Mouse (Mus musculus) neural tube, embryonic 10.5 days (tissue): ENCODE measurements around the gene Hpse.

Source experiments
- DNase-seq: peaks from one replicate; pipeline ENCODE4 v3.0.0-alpha.2; 2017; ENCODE audit warnings: low spot score; ENCODE audit errors: extremely low spot score

Gene Hpse

DNA sequence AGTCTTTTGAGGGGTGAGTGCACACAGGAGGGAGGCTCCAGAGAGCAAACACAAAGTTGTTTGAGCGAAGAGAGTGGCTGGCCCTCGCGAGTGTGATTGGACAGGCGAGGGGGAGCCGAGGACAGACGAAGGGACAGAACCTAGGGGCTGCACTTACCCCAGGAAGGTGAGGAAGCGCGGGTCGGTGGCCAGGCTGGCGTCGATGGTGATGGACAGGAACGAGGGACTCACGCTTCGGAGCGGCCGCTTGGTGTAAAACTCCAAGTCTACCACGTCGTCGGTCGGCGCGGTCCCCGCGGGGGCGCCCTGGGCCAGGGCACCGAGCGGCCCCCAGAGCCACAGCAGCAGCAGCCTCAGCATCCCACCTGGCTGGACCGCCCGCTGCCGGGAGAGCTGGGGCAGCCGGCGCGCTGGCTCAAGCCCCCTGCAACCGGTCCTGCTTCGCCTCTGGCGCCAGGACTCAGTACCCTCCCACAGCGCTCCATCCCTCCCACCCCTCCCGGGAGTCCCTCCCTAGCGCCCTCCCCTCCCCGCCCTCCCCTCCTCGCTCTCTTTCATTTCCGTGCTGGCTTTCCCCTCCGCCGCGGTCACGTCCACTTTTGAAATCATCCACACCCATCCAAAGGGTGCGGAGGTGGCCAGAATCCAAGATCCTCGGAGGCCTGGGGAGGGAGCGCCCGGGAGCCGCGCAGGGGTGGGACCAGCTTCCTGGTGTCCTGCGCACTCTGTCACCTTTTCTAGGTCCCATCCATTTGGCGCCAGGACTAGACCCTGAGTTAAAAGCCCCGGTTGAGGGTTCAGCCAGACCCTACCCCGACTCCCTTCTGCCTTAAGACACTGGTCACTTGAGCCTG is at the start of gene Hpse:
TSS of gene Hpse (minus strand) at position 482 of the 854 bp plus-strand sequence.
- DNase-seq: peak; percentile 56

DNA sequence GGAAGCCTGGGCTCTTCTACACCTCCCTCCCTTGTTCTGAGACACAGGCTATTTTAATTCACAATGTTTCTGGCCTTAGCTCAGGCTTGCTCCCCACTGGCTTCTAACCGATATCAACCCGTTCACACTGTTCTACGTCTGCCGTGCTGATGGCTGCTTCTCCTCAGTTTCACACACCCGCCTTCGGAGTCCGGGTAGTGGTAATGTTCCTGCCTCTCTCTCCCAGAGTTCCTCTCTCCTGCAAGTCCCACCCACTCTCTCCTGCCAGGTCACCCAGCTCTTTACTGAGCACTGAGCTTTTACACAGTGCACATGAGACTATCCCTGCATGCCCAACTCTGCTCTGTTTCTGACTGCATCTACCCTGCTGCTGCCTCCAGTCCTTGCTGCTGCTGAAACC is 46.5 kb upstream of the Hpse start:
- no peak for DNase-seq

DNA sequence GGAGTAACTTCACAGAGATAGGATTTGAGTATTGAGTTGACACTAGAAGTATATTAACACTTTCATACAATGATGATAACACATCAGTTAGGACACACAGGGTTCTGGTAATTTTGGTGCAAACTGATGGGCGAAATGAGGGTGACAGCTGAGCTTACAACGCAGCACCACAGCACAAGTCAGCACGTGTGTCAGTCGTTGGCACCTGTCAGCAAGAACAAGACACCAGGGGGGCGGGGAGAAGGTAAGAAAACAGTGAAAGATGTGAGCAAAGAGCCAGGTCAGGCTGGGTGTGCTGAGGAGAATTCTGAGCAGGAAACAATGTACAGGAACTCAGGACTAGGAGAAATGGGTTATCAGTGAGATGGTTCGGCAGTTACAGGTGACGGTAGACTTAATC is 42.2 kb upstream of the Hpse start:
- DNase-seq: no peak

DNA sequence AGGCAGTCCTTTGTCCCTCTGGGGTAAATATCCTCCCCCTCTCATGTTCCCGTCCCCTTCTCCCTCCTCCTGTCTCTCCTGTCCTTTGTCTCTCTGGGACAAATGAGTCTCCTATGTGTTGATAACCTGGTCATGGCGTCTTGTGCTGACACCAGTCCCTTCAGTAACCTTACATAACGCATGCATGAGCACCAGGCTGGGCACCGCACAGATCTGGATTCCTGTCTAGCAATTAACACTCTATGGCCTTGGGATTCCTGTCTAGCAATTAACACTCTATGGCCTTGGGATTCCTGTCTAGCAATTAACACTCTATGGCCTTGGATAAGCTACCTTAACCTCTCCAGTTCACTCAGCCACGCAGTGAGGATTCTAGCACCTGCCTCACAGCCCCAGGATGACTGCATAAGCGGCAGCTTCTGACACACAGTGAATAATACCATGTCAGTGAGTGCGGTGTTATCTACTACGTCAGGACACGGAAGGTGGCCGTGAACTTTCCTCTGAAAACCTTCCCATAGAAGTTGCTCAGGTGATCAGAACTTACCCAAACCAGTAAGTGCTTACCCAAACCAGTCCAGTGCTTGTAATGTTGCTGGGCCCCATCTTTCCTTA is 40.6 kb upstream of the Hpse start:
- no peak for DNase-seq

DNA sequence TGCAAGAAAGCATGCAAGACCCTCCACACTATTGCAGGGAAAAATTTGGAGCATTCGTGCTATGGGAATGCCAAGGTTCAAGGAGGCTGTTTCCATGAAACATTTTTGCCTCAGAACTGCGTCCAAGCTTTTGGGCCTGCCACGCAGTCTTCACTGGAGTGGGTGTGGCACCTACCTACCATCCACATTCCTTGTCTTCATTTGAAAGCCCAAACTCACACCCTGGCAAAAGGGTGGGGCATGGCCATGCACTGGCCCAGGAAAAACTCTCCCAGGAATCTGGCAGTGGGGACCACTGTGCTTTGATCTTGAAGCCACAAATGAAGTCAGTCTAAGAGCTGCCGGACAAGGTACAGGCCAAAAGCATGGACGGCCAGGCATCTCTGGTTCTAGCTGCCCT is 38.6 kb upstream of the Hpse start:
- no peak for DNase-seq

DNA sequence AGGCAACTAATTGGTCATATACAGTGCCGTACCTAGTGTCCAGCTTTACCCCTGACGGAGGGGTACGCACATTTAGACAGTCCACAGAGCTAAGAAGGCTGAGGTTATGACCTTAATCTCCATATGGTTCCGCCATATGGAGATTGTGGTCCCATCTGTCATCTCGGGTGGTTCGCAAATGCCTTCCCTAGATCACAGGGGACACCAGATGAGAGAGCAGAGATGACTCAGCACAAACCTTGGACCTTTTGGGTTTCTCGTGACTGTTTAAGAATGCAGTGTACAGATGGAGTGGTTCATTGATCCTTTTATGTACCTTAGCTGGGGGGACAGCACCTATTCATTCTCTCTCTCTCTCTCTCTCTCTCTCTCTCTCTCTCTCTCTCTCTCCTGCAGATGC is 33.9 kb upstream of the Hpse start:
- peak; percentile 19 for DNase-seq

DNA sequence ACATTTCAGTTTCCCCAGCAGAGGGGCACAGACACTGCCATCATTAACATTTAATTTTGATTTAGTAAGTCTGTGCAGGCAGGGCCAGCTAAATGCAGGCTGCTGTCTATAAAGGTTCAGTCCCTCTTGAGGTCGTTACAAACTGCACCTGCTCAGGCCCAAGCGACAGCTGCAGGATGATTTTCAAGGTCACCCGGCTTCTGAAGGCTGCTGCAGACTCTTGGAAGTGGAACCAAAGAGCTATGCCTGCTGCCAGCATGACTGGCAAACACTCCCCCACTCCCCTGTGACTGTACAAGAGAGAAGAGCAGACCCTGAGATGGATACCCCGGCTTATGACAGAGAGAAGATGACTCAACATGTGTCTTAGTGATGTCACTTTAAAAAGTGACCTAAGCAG is 32.1 kb upstream of the Hpse start:
- peak; percentile 19 for DNase-seq

DNA sequence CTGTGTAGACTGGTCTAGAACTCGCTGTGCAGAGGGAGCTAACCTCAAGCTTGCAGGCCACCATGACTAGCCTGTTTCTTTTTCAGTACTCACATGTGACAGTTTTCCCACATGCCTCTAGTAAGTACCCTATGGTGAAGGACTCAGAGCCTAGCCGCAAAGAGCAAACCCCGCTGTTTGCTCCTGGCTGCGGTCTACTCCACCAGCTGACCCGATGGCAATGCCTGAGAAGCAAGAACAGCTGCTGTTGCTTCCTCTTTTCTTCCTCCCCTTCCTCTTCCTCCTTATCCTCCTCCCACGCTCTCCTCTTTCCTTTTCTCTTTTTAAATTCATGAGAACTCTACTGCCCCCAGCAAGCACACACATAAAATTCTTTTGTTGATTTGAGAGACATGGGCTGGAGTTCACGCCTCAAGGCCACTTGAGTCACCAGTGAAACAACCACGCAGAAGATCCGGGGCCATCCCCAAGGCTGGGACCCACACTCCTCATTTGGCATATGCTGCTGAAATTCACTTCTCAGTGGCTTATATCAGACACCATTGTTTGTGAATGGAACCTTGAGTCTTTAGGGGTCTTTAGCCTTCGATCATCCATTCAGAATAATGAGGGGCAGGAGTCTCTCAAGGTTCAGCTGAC is 31.2 kb upstream of the Hpse start:
- no peak for DNase-seq

DNA sequence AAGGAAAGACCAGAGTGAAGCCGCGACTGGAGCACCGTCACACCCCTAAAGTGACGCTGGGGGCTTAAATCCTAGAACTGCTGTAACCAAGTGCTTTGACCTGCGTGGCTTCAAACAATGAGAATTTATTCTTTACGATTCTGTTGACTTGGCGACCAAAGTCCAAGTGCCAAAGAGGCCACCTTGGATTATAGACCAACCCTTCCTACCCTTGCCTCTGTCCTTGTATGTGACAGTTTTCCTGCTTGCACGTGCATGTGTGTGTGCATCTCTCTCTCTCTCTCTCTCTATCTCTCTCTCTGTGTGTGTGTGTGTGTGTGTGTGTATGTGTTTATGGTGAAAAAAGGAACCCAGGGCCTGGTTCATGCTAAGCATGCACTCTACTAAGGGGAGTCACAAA is 19.3 kb upstream of the Hpse start:
- DNase-seq: no peak

DNA sequence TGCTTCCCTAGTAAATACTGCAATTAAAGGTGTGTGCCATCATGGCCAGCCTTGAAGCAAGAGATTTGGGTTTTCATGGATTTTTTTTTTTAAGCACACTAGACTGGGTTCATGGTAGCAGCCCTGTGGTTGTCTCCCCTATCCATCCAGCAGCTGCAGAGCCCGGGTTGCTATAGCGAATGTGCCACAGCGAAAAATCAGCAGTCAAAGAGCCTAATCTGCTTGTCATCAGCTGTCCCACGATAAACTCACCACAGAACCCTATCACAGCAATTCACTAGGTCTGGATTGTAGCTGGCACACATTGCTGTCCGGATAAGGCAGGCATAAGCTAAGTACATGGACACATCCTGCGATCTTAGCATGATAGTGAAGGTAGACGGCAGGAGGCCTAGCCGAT is 17.4 kb upstream of the Hpse start:
- no peak for DNase-seq

DNA sequence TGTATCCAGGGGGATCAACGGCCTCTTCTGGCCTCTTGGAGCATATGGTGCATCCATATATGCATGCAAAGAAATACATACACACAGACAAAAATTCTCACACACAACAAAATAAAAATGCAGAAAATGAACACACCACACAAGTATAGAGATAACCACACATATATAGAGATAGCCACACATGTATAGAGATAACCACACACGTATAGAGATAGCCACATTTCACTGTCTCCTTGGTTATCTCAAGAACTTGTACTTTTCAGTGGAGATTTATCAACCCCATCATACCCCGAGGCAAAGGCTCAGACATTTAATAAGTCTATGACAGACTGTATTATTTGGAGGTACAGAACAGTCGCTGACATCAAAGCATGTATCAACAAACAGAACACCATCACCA is 15.0 kb upstream of the Hpse start:
- no peak for DNase-seq

DNA sequence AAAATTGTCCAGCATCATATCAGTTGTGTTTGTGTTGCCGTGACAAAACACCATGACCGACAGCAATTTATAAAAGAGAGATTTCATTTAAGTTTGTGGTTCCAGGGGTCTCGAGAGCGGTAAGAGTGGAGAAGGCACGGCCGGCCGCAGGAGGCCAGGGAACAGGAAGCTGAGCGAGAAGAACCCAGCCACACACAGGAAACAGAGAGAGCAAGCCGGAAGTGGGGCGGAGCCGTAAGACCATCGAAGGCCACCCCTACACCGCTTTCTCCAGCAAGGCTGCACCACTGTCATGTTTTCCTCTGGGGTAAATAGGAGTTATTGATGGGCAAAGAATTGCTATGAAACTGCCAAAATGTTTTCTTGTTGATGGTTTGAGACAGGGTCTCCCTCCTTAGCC is 9.2 kb upstream of the Hpse start:
- no peak for DNase-seq

DNA sequence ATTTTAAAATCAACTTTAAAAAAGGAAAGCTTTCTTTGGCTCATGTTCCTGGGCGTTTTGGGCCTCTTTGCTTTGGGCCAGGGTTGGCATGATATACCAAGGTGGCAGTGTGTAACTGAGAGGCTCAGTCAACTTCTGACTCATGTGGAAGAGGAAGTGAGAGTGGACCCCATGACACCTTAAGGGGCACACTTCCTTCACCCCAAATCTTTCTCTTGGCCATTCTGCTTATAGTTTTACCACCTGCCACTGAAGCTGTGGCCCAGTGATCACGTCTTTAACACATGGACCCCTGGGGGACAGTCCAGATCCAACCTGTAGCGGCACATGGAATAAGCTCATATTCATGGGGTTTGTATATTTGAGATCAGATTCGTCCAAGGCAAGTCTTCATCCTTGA is 6.5 kb upstream of the Hpse start:
- DNase-seq: no peak

DNA sequence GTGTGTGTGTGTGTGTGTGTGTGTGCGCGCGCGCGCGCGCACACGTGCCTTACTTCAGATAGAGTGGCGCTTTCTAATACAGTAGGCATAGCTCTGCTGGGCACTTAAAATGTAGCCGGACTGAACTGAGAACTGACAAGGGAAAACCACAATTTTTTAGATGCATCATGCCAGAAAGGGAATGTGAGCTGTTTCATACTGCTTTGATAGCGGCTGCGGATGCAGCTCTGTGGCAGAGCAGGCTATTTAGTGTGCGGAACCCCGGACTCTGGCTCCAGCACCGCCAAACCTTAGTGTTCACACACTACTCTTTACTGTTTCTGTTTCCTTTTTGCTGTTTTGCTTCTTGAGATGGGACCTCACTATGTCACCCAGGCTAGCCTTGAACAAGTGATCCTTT is 2.8 kb downstream of the Hpse start:
- no peak for DNase-seq

DNA sequence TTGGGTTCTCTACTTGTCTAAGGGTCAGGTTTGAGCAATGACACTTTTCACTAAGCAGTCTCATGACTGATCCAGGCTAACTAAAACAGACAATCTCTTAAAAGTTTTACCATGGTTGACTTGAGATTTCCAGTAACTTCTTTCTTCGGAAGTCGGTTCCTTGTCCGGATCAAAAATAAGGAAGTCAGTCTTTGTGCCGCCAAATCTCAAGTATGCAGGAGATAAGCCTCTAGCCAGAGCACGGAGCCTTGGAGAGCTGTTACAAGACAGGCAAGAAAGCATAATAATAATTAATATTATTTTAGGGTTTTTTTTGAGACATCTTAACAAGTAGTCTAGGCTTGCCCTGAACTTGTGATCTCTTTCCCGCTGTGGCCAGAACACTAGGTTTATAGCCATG is 8.3 kb downstream of the Hpse start:
- no peak for DNase-seq

DNA sequence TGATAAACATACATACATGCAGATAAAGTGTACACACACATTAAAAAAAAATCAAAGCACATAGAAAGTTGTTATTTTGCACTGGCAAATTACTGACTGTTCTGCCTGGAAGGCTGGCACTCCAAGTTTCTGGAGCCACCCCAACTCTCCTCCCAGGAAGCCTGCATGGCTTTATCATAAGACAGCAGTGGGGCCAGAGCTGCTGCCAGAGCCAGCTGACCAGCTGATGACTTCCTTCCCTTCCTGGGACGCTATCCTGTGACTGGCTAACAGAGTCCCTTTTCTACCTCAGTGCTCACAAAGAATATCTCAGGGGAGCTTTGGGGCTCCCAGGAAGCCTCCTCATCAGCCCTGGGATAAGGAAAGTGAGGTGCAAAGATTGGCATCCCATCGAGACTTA is 9.5 kb downstream of the Hpse start:
- DNase-seq: no peak

DNA sequence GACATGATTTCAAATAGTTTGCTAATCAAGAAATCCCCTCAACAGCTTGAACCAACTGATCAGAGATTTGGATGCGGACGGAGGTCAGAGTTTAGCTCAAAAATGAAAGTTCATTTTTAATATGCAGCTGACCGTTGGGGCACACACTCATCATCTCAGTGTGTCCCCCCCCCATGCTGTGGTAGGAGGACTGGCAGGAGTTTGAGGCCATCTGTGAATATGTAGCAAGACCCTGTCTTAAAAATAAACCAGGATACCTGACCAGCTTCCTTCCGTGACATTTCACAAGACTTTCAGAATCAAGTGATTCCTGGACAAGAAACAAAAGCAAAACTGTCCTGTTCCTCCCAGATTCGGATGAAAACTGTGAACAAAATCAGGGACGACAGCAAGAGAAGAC is 10.5 kb downstream of the Hpse start:
- no peak for DNase-seq

DNA sequence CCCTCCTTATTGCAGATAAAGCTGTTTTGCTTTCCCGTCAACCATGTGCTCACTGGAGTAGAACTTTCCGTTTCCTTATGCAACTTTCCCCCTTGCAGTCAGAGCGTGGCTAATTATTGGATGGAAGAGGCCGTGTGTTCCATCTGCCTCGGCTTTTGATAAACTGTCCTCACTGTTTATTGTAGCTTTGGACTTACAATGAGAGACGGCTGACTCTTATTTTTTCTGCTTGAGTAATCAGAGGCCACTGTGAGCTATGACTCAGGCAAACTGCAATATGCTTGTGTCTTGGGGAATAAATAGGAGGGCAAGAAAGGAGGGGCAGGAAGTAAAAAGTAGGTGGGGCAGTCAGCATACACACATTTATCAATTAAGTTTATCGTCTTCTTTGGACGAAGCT is 12.8 kb downstream of the Hpse start:
- no peak for DNase-seq

DNA sequence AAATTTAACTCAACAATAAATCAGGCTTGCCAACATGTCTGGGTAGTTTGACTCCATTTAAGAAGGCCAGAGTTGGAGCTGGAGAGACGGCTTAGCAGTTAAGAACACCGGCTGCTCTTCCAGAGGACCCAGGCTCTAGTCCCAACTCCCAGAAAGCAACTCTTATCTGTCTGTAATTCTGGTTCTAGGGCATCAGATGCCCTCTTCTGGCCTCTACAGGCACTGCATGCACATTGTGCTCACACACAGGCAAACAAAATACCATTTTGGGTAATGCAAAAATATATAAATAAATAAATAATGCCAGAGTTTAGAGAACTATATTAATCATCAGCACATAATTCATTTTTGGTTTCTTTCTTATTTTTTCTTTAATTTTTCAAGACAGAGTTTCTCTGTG is 15.2 kb downstream of the Hpse start:
- no peak for DNase-seq

DNA sequence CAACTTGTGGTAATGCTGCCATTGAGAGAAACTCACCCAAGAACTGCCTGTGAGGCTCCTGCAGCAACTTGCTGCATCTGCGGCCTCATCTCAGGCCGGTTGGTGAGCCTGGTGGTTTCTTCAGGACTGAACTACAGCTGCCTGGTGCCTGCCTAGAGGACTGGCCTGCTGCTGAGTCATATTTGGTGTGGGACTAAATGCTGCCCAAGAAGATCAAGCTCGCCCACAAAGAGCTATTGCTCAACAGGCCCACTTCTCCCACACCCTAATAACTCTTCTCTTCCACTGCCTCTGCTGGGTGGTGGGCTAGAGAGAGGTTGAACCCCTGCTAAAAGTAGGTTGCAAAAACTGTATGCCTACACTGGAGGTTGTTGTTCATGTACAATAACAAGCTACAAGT is 17.2 kb downstream of the Hpse start:
- no peak for DNase-seq

DNA sequence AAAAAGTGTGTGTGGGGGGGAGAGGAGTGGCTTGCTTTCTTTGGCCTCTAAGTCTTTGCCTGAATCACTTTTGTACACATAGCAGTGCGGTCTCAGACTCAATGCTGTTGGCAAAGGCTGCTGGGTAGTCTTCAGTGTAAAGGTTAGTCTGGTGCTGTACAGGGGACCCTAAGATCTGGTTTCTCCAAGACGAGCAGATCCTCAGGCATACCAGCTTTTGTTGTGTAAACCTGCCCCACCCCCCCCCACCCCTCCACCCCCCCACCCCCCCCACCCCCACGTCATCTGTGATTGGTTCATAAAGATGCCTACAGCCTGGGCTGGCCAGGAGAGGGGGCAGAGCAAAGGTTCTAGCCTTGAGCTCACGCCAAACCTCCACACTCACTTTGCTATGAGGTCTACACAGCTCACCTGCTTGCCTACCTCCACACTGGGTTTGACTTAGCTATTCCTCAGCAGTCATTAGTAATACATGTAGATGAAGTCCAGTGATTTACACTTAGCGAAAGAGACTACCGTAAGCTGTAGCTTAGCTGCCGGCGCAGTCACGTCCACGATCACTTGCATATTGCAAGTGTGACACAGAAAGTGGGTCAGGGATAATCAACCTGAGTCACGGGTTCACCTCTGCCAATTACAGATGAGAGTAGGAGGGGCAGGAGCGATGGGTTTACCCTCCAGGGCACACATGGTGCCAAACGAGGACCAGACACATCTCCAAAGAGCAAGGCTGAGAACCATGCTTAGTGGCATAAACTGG is 18.5 kb downstream of the Hpse start:
- no peak for DNase-seq

DNA sequence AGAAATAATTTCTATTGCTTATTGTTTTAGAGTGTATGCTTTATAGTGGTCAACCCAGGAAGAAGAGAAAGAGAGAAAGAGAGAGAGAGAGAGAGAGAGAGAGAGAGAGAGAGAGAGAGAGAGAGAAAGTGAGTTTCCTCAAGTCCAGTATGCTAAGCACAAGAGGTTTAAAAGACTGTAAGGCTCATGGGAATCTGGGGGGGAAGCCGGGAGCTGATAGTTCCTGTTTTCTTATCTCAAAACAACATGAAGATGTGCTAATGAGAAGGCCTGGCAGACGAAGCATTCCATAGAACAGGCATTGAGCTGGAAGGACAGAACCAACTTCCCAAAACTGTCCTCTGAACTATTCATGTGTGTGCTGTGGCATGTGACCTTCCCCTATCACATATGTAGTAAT is 21.6 kb downstream of the Hpse start:
- no peak for DNase-seq
